Mouse (Mus musculus) neural tube, embryonic 11.5 days (tissue): ENCODE measurements at regions not wholly inside any gene's neighbourhood (a gene's known extent, or its start where the extent isn't known, plus 50 kb on each side); places are given as distances from the start of the nearest gene placed in this dataset.

Source experiments
- ATAC-seq: fragments of 200-750 bp; cut with Nextera tagmentation; 2 replicates; pipeline ENCODE4 v1.8.0; 2017; ENCODE audit warnings: moderate number of reproducible peaks, mild to moderate bottlenecking, moderate TSS enrichment, moderate library complexity; ENCODE audit not compliant: insufficient read depth, low FRiP score, low TSS enrichment
- DNase-seq: peaks from one replicate; pipeline ENCODE4 v3.0.0-alpha.2; 2015; ENCODE audit warnings: low spot score
- H3K27ac ChIP-seq: fragments of 300-500 bp; sonication (generic); 2 replicates; pipeline ENCODE4 v1.5.1; 2014; ENCODE audit warnings: low read depth, mild to moderate bottlenecking, low read length
- H3K27me3 ChIP-seq: fragments of 300-500 bp; sonication (generic); 2 replicates; pipeline ENCODE4 v1.6.1; 2014; ENCODE audit warnings: mild to moderate bottlenecking, low read length, mixed read lengths; ENCODE audit not compliant: control insufficient read depth, insufficient read depth
- H3K36me3 ChIP-seq: fragments of 300-500 bp; sonication (generic); 2 replicates; pipeline ENCODE4 v1.6.1; 2014; ENCODE audit warnings: mild to moderate bottlenecking, low read length, moderate library complexity, mixed read lengths; ENCODE audit not compliant: control insufficient read depth, insufficient read depth
- H3K4me1 ChIP-seq: fragments of 300-500 bp; sonication (generic); 2 replicates; pipeline ENCODE4 v1.6.1; 2014; ENCODE audit warnings: low read length, mixed read lengths; ENCODE audit not compliant: control insufficient read depth, insufficient read depth
- H3K4me2 ChIP-seq: fragments of 300-500 bp; sonication (generic); 2 replicates; pipeline ENCODE4 v1.6.1; 2014; ENCODE audit warnings: low read depth, mild to moderate bottlenecking, moderate library complexity
- H3K4me3 ChIP-seq: fragments of 300-500 bp; sonication (generic); 2 replicates; pipeline ENCODE4 v1.5.1; 2014; ENCODE audit warnings: low read depth, low read length
- H3K9ac ChIP-seq: fragments of 300-500 bp; sonication (generic); 2 replicates; pipeline ENCODE4 v1.6.1; 2014; ENCODE audit warnings: mild to moderate bottlenecking, low read length
- H3K9me3 ChIP-seq: fragments of 300-500 bp; sonication (generic); 2 replicates; pipeline ENCODE4 v1.6.1; 2016; ENCODE audit warnings: low read length; ENCODE audit not compliant: control insufficient read depth
- WGBS: fragments of 180-500 bp; shearing (Covaris S2); extraction: QIAGEN DNeasy Blood & Tissue Kit; methylation state at CpG from one replicate; pipeline ENCODE4 v1.1.7; 2014; 5-methylcytosine and 5-hydroxymethylcytosine counted together

- no peaks in the 10 kb centered on the region for H3K4me1 ChIP-seq
- H3K4me2 ChIP-seq: no peak overlapping the region
- 61% methylated on average over 4 of the region's 4 CpGs for WGBS
- H3K4me3 ChIP-seq: no peak overlapping the region
- H3K36me3 ChIP-seq: no peaks in the 10 kb centered on the region
- no peak overlapping the region for H3K27ac ChIP-seq
- DNase-seq (no peak), ATAC-seq (no peak)
- no peaks in the 10 kb centered on the region for H3K27me3 ChIP-seq
- no peak overlapping the region for H3K9ac ChIP-seq
- H3K9me3 ChIP-seq: no peaks in the 10 kb centered on the region
These were observed 635.2 kb downstream of the Gm597 start for GRCm38 (mm10) chr1:28144824-28145223.

- DNase-seq (no peak), ATAC-seq (no peak)
- H3K36me3 ChIP-seq: no peaks in the 10 kb centered on the region
- H3K9me3 ChIP-seq: no peaks in the 10 kb centered on the region
- H3K4me2 ChIP-seq: no peak overlapping the region
- H3K4me3 ChIP-seq: no peak overlapping the region
- H3K4me1 ChIP-seq: no peaks in the 10 kb centered on the region
- H3K9ac ChIP-seq: no peak overlapping the region
- no peaks in the 10 kb centered on the region for H3K27me3 ChIP-seq
- H3K27ac ChIP-seq: no peak overlapping the region
- WGBS: 86% methylated on average over 2 of the region's 2 CpGs
These were observed 678.0 kb downstream of the Gm597 start for GRCm38 (mm10) chr1:28102021-28102526.

- ATAC-seq (no peak), DNase-seq (no peak)
- H3K27ac ChIP-seq: no peak overlapping the region
- H3K4me1 ChIP-seq: no peaks in the 10 kb centered on the region
- H3K4me2 ChIP-seq: no peak overlapping the region
- no peaks in the 10 kb centered on the region for H3K9me3 ChIP-seq
- no peaks in the 10 kb centered on the region for H3K36me3 ChIP-seq
- H3K27me3 ChIP-seq: no peaks in the 10 kb centered on the region
- 65% methylated on average over 3 of the region's 3 CpGs for WGBS
- H3K4me3 ChIP-seq: no peak overlapping the region
- no peak overlapping the region for H3K9ac ChIP-seq
These were observed 695.6 kb downstream of the Gm597 start for GRCm38 (mm10) chr1:28084456-28084855.

- Histone ChIP-seq H3K4me1 (no peaks in the 10 kb centered on the region), H3K27ac (no peak overlapping the region), H3K9me3 (no peaks in the 10 kb centered on the region), H3K4me3 (no peak overlapping the region), H3K9ac (no peak overlapping the region), H3K27me3 (no peaks in the 10 kb centered on the region), H3K36me3 (no peaks in the 10 kb centered on the region), H3K4me2 (no peak overlapping the region)
- WGBS: 88% methylated on average over 4 of the region's 4 CpGs
- no peak for ATAC-seq
- DNase-seq: no peak
These were observed 726.1 kb downstream of the Gm597 start for GRCm38 (mm10) chr1:28053980-28054379.

GRCm38 (mm10) chr1:28047964-28048363 lies 732.1 kb downstream of the Gm597 start:
- 77% methylated on average over 2 of the region's 2 CpGs for WGBS
- Histone ChIP-seq H3K4me1 (no peaks in the 10 kb centered on the region), H3K36me3 (no peaks in the 10 kb centered on the region), H3K4me3 (no peak overlapping the region), H3K27ac (no peak overlapping the region), H3K27me3 (no peaks in the 10 kb centered on the region), H3K9me3 (no peaks in the 10 kb centered on the region), H3K9ac (no peak overlapping the region), H3K4me2 (no peak overlapping the region)
- ATAC-seq: no peak
- no peak for DNase-seq

GRCm38 (mm10) chr1:28047379-28047778 lies 732.7 kb downstream of the Gm597 start:
- H3K4me3 ChIP-seq: no peak overlapping the region
- no peaks in the 10 kb centered on the region for H3K36me3 ChIP-seq
- no peaks in the 10 kb centered on the region for H3K9me3 ChIP-seq
- H3K27ac ChIP-seq: no peak overlapping the region
- no peak overlapping the region for H3K9ac ChIP-seq
- DNase-seq (no peak), ATAC-seq (no peak)
- no peaks in the 10 kb centered on the region for H3K27me3 ChIP-seq
- H3K4me1 ChIP-seq: no peaks in the 10 kb centered on the region
- no peak overlapping the region for H3K4me2 ChIP-seq

- no peak for ATAC-seq
- whole genome bisulfite sequencing: 85% methylated on average over 1 of the region's 1 CpGs
- H3K27ac ChIP-seq: no peak overlapping the region
These were observed 734.4 kb downstream of the Gm597 start for GRCm38 (mm10) chr1:28045695-28046094.

GRCm38 (mm10) chr1:28025720-28026119 lies 754.3 kb downstream of the Gm597 start:
- no peak overlapping the region for H3K9ac ChIP-seq
- H3K4me1 ChIP-seq: no peaks in the 10 kb centered on the region
- H3K4me2 ChIP-seq: no peak overlapping the region
- H3K36me3 ChIP-seq: no peaks in the 10 kb centered on the region
- 70% methylated on average over 2 of the region's 2 CpGs for WGBS
- peak; percentile 11 for DNase-seq
- no peak overlapping the region for H3K27ac ChIP-seq
- ATAC-seq: no peak
- H3K4me3 ChIP-seq: no peak overlapping the region
- H3K27me3 ChIP-seq: no peaks in the 10 kb centered on the region
- H3K9me3 ChIP-seq: no peaks in the 10 kb centered on the region

More at GRCm38 (mm10) chr1:28045695-28046094, 734.4 kb downstream of the Gm597 start:
- DNase-seq: no peak
- Histone ChIP-seq H3K9ac (no peak overlapping the region), H3K4me2 (no peak overlapping the region), H3K36me3 (no peaks in the 10 kb centered on the region), H3K27me3 (no peaks in the 10 kb centered on the region), H3K4me1 (no peaks in the 10 kb centered on the region), H3K4me3 (no peak overlapping the region), H3K9me3 (no peaks in the 10 kb centered on the region)

- no peak overlapping the region for H3K27ac ChIP-seq
- DNase-seq (peak; percentile 13), ATAC-seq (no peak)
- no peak overlapping the region for H3K4me3 ChIP-seq
- H3K9me3 ChIP-seq: no peaks in the 10 kb centered on the region
- H3K4me1 ChIP-seq: no peaks in the 10 kb centered on the region
- 61% methylated on average over 4 of the region's 4 CpGs for WGBS
- no peak overlapping the region for H3K9ac ChIP-seq
- no peaks in the 10 kb centered on the region for H3K36me3 ChIP-seq
- no peaks in the 10 kb centered on the region for H3K27me3 ChIP-seq
- H3K4me2 ChIP-seq: no peak overlapping the region
These were observed 781.6 kb downstream of the Gm597 start for GRCm38 (mm10) chr1:27998434-27998833.
